Mouse (Mus musculus): ENCODE data around the gene Gm29735. TPM values are rescaled to one million over a fixed set of nuclear protein-coding genes. Genes with fewer than 3 reads are reported as not detected.
"Not testable (repeated sequence)": the region's sequence is repeated elsewhere in the genome, so short reads cannot be mapped to it uniquely, and the experiment has no call there.

The Gm29735 gene
- polyA plus RNA-seq, 1 experiment from 2014 or later = not detected

- no peak overlapping the region for H3K27ac ChIP-seq
These were observed 4.7 kb downstream of the Gm29735 start for GRCm38 (mm10) chr7:142152191-142152590.

GRCm38 (mm10) chr7:142148633-142149032, 8.3 kb downstream of the Gm29735 start:
- Histone ChIP-seq H3K4me3 (no peak overlapping the region), H3K27ac (no peak overlapping the region), H3K9me3 (no peaks in the 10 kb centered on the region), H3K36me3 (no peaks in the 10 kb centered on the region), H3K9ac (no peak overlapping the region), H3K27me3 (no peaks in the 10 kb centered on the region; the same call in 1 of the 2 replicates), H3K4me1 (no peaks in the 10 kb centered on the region), H3K4me2 (no peak overlapping the region)
- no peak for ATAC-seq (ENCODE audit: insufficient number of reproducible peaks, low FRiP score, low TSS enrichment, low read depth)

More at GRCm38 (mm10) chr7:142152191-142152590, 4.7 kb downstream of the Gm29735 start:
- WGBS = 77% methylated on average over 4 of the region's 4 CpGs
- Histone ChIP-seq H3K36me3 (no peaks in the 10 kb centered on the region), H3K27me3 (no peaks in the 10 kb centered on the region; the same call in 1 of the 2 replicates), H3K9ac (no peak overlapping the region), H3K4me1 (no peaks in the 10 kb centered on the region), H3K9me3 (no peaks in the 10 kb centered on the region), H3K4me2 (no peak overlapping the region), H3K4me3 (no peak overlapping the region)
- no peak for ATAC-seq (ENCODE audit: insufficient number of reproducible peaks, low FRiP score, low TSS enrichment, low read depth)

- no peak for ATAC-seq (ENCODE audit: insufficient number of reproducible peaks, low FRiP score, low TSS enrichment, low read depth)
- Histone ChIP-seq H3K27ac (no peak overlapping the region), H3K9ac (no peak overlapping the region), H3K27me3 (no peaks in the 10 kb centered on the region; the same call in 1 of the 2 replicates), H3K9me3 (no peaks in the 10 kb centered on the region), H3K4me1 (no peaks in the 10 kb centered on the region), H3K4me2 (no peak overlapping the region), H3K4me3 (no peak overlapping the region), H3K36me3 (no peaks in the 10 kb centered on the region)
- 3% methylated on average over 1 of the region's 1 CpGs for WGBS
These were observed 10.9 kb downstream of the Gm29735 start for GRCm38 (mm10) chr7:142146033-142146432.

- H3K36me3 ChIP-seq = no peaks in the 10 kb centered on the region
- H3K4me2 ChIP-seq = no peak overlapping the region
- no peaks in the 10 kb centered on the region for H3K4me1 ChIP-seq
- 41% methylated on average over 4 of the region's 4 CpGs for WGBS
- no peak overlapping the region for H3K9ac ChIP-seq
- H3K27ac ChIP-seq = no peak overlapping the region
- no peaks in the 10 kb centered on the region; the same call in 1 of the 2 replicates for H3K27me3 ChIP-seq
- H3K9me3 ChIP-seq = no peaks in the 10 kb centered on the region
- H3K4me3 ChIP-seq = no peak overlapping the region
- ATAC-seq (ENCODE audit: insufficient number of reproducible peaks, low FRiP score, low TSS enrichment, low read depth) = no peak
These were observed 11.4 kb downstream of the Gm29735 start for GRCm38 (mm10) chr7:142145413-142145940.

- no peaks in the 10 kb centered on the region for H3K36me3 ChIP-seq
- no peak within 1 kb of the TSS for H3K4me2 ChIP-seq
- 63% methylated on average over 1 of the region's 1 CpGs for WGBS
- no peaks in the 10 kb centered on the region for H3K9me3 ChIP-seq
- H3K27ac ChIP-seq = no peak within 1 kb of the TSS
- no peak for ATAC-seq (ENCODE audit: insufficient number of reproducible peaks, low FRiP score, low TSS enrichment, low read depth)
- H3K27me3 ChIP-seq = no peaks in the 10 kb centered on the region; the same call in 1 of the 2 replicates
- no peak within 1 kb of the TSS for H3K9ac ChIP-seq
- no peak within 1 kb of the TSS for H3K4me3 ChIP-seq
- H3K4me1 ChIP-seq = no peaks in the 10 kb centered on the region
These were observed 12.4 kb downstream of the Gm29735 start, which contains the start of gene Gm45337 for GRCm38 (mm10) chr7:142144507-142144906. Gene Gm45337, minus strand, starts transcription at chr7:142144607.

GRCm38 (mm10) chr7:142143506-142144010, 13.4 kb downstream of the Gm29735 start:
- H3K4me1 ChIP-seq; H3K9me3 ChIP-seq; H3K27ac ChIP-seq; H3K36me3 ChIP-seq; H3K27me3 ChIP-seq; H3K4me2 ChIP-seq; H3K9ac ChIP-seq; H3K4me3 ChIP-seq; ATAC-seq (ENCODE audit: insufficient number of reproducible peaks, low FRiP score, low TSS enrichment, low read depth): not testable (repeated sequence)
- WGBS = 21% methylated on average over 1 of the region's 1 CpGs

GRCm38 (mm10) chr7:142140696-142141095, 16.2 kb downstream of the Gm29735 start:
- no peak for ATAC-seq (ENCODE audit: insufficient number of reproducible peaks, low FRiP score, low TSS enrichment, low read depth)
- H3K4me1 ChIP-seq = no peaks in the 10 kb centered on the region
- H3K9ac ChIP-seq = no peak overlapping the region
- H3K27me3 ChIP-seq = no peaks in the 10 kb centered on the region
- H3K4me2 ChIP-seq = no peak overlapping the region
- no peaks in the 10 kb centered on the region for H3K36me3 ChIP-seq
- H3K4me3 ChIP-seq = no peak overlapping the region
- H3K9me3 ChIP-seq = no peaks in the 10 kb centered on the region
- H3K27ac ChIP-seq = no peak overlapping the region
- WGBS = 0% methylated on average over 1 of the region's 1 CpGs

GRCm38 (mm10) chr7:142135934-142136333, 21.0 kb downstream of the Gm29735 start, which contains the start of gene Gm39115:
Gene Gm39115, minus strand, starts transcription at chr7:142136034.
- not testable (repeated sequence) for H3K27ac ChIP-seq; H3K4me2 ChIP-seq; H3K4me3 ChIP-seq; H3K9me3 ChIP-seq; H3K27me3 ChIP-seq; H3K4me1 ChIP-seq; ATAC-seq (ENCODE audit: insufficient number of reproducible peaks, low FRiP score, low TSS enrichment, low read depth); H3K9ac ChIP-seq; H3K36me3 ChIP-seq
- 37% methylated on average over 2 of the region's 2 CpGs for WGBS

- ATAC-seq (ENCODE audit: insufficient number of reproducible peaks, low FRiP score, low TSS enrichment, low read depth) = no peak
- no peaks in the 10 kb centered on the region for H3K36me3 ChIP-seq
- no peaks in the 10 kb centered on the region for H3K9me3 ChIP-seq
- no peak overlapping the region for H3K27ac ChIP-seq
- no peak overlapping the region for H3K4me3 ChIP-seq
- H3K9ac ChIP-seq = no peak overlapping the region
- H3K27me3 ChIP-seq = 0 out of 2 replicates have a peak, but pooled peaks cover 6% of the 10 kb centered on the region
- 58% methylated on average over 4 of the region's 4 CpGs for WGBS
- no peak overlapping the region for H3K4me2 ChIP-seq
- H3K4me1 ChIP-seq = no peaks in the 10 kb centered on the region
These were observed 22.5 kb downstream of the Gm29735 start for GRCm38 (mm10) chr7:142134206-142134995.

GRCm38 (mm10) chr7:142128843-142129242, 28.1 kb downstream of the Gm29735 start:
- no peak overlapping the region for H3K27ac ChIP-seq
- no peaks in the 10 kb centered on the region for H3K9me3 ChIP-seq
- no peaks in the 10 kb centered on the region for H3K4me1 ChIP-seq
- ATAC-seq (ENCODE audit: insufficient number of reproducible peaks, low FRiP score, low TSS enrichment, low read depth) = no peak
- WGBS = 56% methylated on average over 4 of the region's 4 CpGs
- no peak overlapping the region for H3K4me3 ChIP-seq
- 0 out of 2 replicates have a peak, but pooled peaks cover under 1% of the 10 kb centered on the region for H3K27me3 ChIP-seq
- no peak overlapping the region for H3K4me2 ChIP-seq
- H3K9ac ChIP-seq = no peak overlapping the region
- no peaks in the 10 kb centered on the region for H3K36me3 ChIP-seq

- H3K27ac ChIP-seq; H3K4me3 ChIP-seq; H3K4me2 ChIP-seq; H3K9me3 ChIP-seq; H3K4me1 ChIP-seq; H3K9ac ChIP-seq; ATAC-seq (ENCODE audit: insufficient number of reproducible peaks, low FRiP score, low TSS enrichment, low read depth); H3K27me3 ChIP-seq; H3K36me3 ChIP-seq: not testable (repeated sequence)
- 83% methylated on average over 1 of the region's 1 CpGs for WGBS
These were observed 36.3 kb downstream of the Gm29735 start, which contains the start of gene Gm45618 for GRCm38 (mm10) chr7:142120629-142121028. Gene Gm45618, minus strand, starts transcription at chr7:142120729.

GRCm38 (mm10) chr7:142119632-142120031, 37.3 kb downstream of the Gm29735 start:
- Histone ChIP-seq H3K4me3 (no peak overlapping the region), H3K9ac (no peak overlapping the region), H3K4me2 (no peak overlapping the region), H3K27ac (no peak overlapping the region), H3K9me3 (no peaks in the 10 kb centered on the region), H3K4me1 (no peaks in the 10 kb centered on the region), H3K27me3 (no peaks in the 10 kb centered on the region), H3K36me3 (no peaks in the 10 kb centered on the region)
- 18% methylated on average over 5 of the region's 5 CpGs for WGBS
- ATAC-seq (ENCODE audit: insufficient number of reproducible peaks, low FRiP score, low TSS enrichment, low read depth) = no peak

Data from limb, embryonic 15.5 days (tissue).